18 mouse cellular contexts compared by ENCODE assay signal in genomic region chr9:114515364-114515763, GRCm38 (mm10). TPM values are rescaled to one million over a fixed set of nuclear protein-coding genes. Genes with fewer than 3 reads are reported as not detected.
DNase-seq lines count a peak whose midpoint lies in the region; ATAC-seq and TF ChIP-seq lines count a peak whose summit lies in the region.
"Had no signal": no experiment of that assay in that cellular context is flagged by ENCODE, and none has a peak within 500 bp of the region (broad histone marks: within the 10 kb centered on the region; RNA-seq: fewer than 3 reads in every experiment).

Gene C130032M10Rik (plus strand): TSS chr9:114515697.

- no peaks in the 10 kb centered on the region for H3K27me3 ChIP-seq in heart, embryonic 13.5 days (replicated peaks)
- H3K27me3 ChIP-seq in lung, postnatal 0 days (replicated peaks; ENCODE audit: insufficient read depth, low read length): no peaks in the 10 kb centered on the region
- H3K27me3 ChIP-seq: CH12.LX; neural tube, embryonic 12.5 days had no signal

- peaks cover 17% of the 10 kb centered on the region for H3K36me3 ChIP-seq in heart, embryonic 13.5 days
- H3K36me3 ChIP-seq in lung, postnatal 0 days (ENCODE audit: insufficient read depth, low read length): no peaks in the 10 kb centered on the region

- H3K9ac ChIP-seq in heart, embryonic 13.5 days: peak within 1 kb of the TSS; percentile 70
- 0 out of 2 replicates have a peak within 1 kb of the TSS, but pooled peaks have one; percentile 8 for H3K9ac ChIP-seq in lung, postnatal 0 days (replicated peaks; ENCODE audit: low read depth)
- H3K9ac ChIP-seq: lung, embryonic 14.5 days; neural tube, embryonic 12.5 days had no signal

- H3K9me3 ChIP-seq in heart, embryonic 13.5 days: peaks cover 20% of the 10 kb centered on the region
- peaks cover 12% of the 10 kb centered on the region; the same call in 1 of the 2 replicates for H3K9me3 ChIP-seq in lung, postnatal 0 days (ENCODE audit: low read length)

- WGBS in heart, embryonic 13.5 days: 28% methylated on average over 11 of the region's 11 CpGs
- 35% methylated on average over 11 of the region's 11 CpGs for WGBS in lung, postnatal 0 days

- H3K4me2 ChIP-seq in heart, embryonic 13.5 days: peak within 1 kb of the TSS; percentile 59
- 0 out of 2 replicates have a peak within 1 kb of the TSS, but pooled peaks have one; percentile 19 for H3K4me2 ChIP-seq in lung, postnatal 0 days (replicated peaks; ENCODE audit: low read depth, low read length)
- H3K4me2 ChIP-seq: lung, embryonic 14.5 days; neural tube, embryonic 12.5 days had no signal

- TF ChIP-seq CTCF in lung, postnatal 0 days (IDR thresholded peaks at IDR 0.05): no peak

- ATAC-seq in heart, embryonic 13.5 days (ENCODE audit: extremely low read depth, insufficient number of reproducible peaks, low FRiP score, low TSS enrichment): no peak
- ATAC-seq in lung, postnatal 0 days: peak; percentile 47; the same call in 1 of the 2 replicates
- ATAC-seq: hindbrain, embryonic 16.5 days; midbrain, embryonic 16.5 days had no signal

- H3K4me3 ChIP-seq in heart, embryonic 13.5 days: peak within 1 kb of the TSS; percentile 17; the same call in 1 of the 2 replicates
- H3K4me3 ChIP-seq in lung, postnatal 0 days (ENCODE audit: low read depth, low read length): no peak within 1 kb of the TSS
- H3K4me3 ChIP-seq: neural tube, embryonic 12.5 days had no signal

- no peak for DNase-seq in heart, adult 18-20 months
- peak; percentile 37 for DNase-seq in lung, postnatal 0 days (ENCODE audit: low spot score)
- DNase-seq in lung, postnatal 25 days (ENCODE audit: low spot score): no peak
- peak; percentile 10 for DNase-seq in brain, adult 2 months (ENCODE audit: low read depth, low spot score)
- DNase-seq in lung, postnatal 14 days: peak; percentile 12
- DNase-seq in cerebellum, adult 9-10 months: no peak
- DNase-seq: cerebellum, adult 9-11 months; gastrocnemius, postnatal 25 days; left cerebral cortex, postnatal 4 days; lung, embryonic 14.5 days had no signal

- H3K27ac ChIP-seq in heart, embryonic 13.5 days (replicated peaks): peak within 1 kb of the TSS; percentile 51
- peak within 1 kb of the TSS; percentile 26; the same call in 1 of the 2 replicates for H3K27ac ChIP-seq in lung, postnatal 0 days (ENCODE audit: low read length)
- H3K27ac ChIP-seq: neural tube, embryonic 12.5 days had no signal

- peaks cover 21% of the 10 kb centered on the region for H3K4me1 ChIP-seq in heart, embryonic 13.5 days
- H3K4me1 ChIP-seq in lung, postnatal 0 days (ENCODE audit: insufficient read depth, low read depth, low read length): no peaks in the 10 kb centered on the region; the same call in 1 of the 2 replicates

- no peak for TF ChIP-seq EP300 in lung, postnatal 0 days (IDR thresholded peaks at IDR 0.05)

RNA-seq across cellular contexts. Expression of gene C130032M10Rik, which starts in this region (rescaled TPM):
- polyA plus RNA-seq in heart, embryonic 13.5 days (2015; fragmentation: Nextera tagmentation; extraction: Ambion mirVana): 0.89 and 1.0 TPM in 2 replicates
- not detected for total RNA-seq in heart, adult 18-20 months (2021)
- polyA plus RNA-seq in lung, postnatal 0 days (2015; fragmentation: Nextera tagmentation; extraction: Ambion mirVana): 0.33 TPM in 1 of 2 replicates, not detected in the other
- total RNA-seq: CH12.LX; gastrocnemius, postnatal 25 days; layer of hippocampus, adult 8-10 months; left cerebral cortex, postnatal 4 days had no signal
- polyA plus RNA-seq: hindbrain, embryonic 16.5 days; lung, embryonic 14.5 days; midbrain, embryonic 16.5 days; small intestine, adult 2 months; urinary bladder, adult 2 months had no signal

Comparison
In these comparisons a context has a peak if more than half of its experiments do, and no peak if none do; other contexts are left out.
1. DNase-seq: peak in brain, adult 2 months (single experiment) and lung, postnatal 14 days (single experiment); none in heart, adult 18-20 months (0 of 2), lung, postnatal 25 days (single experiment) and cerebellum, adult 9-10 months (single experiment).
2. Peak in DNase-seq, ATAC-seq, H3K27ac ChIP-seq, H3K9ac ChIP-seq and H3K4me2 ChIP-seq in lung, postnatal 0 days; RNA of the gene not detected or under 1 TPM.